Mouse (Mus musculus) neural tube, embryonic 15.5 days (tissue): ENCODE measurements at regions not wholly inside any gene's neighbourhood (a gene's known extent, or its start where the extent isn't known, plus 50 kb on each side); places are given as distances from the start of the nearest gene placed in this dataset.
A peak's percentile ranks its signal among the peaks of the same experiment; 100 is the strongest.
"Not testable (repeated sequence)": the region's sequence is repeated elsewhere in the genome, so short reads cannot be mapped to it uniquely, and the experiment has no call there.

Source experiments
- ATAC-seq: fragments of 200-750 bp; cut with Nextera tagmentation; 2 replicates; pipeline ENCODE4 v1.8.0; 2017; ENCODE audit warnings: mild to moderate bottlenecking, moderate TSS enrichment, moderate library complexity; ENCODE audit not compliant: low FRiP score
- H3K27ac ChIP-seq: fragments of 300-500 bp; sonication (generic); replicated peaks from 2 replicates; pipeline ENCODE4 v1.5.1; 2015; ENCODE audit warnings: mild to moderate bottlenecking, inconsistent platforms
- H3K27me3 ChIP-seq: fragments of 300-500 bp; sonication (generic); replicated peaks from 2 replicates; pipeline ENCODE4 v1.6.1; 2015; ENCODE audit warnings: inconsistent platforms
- H3K36me3 ChIP-seq: fragments of 300-500 bp; sonication (generic); 2 replicates; pipeline ENCODE4 v1.6.1; 2015; ENCODE audit warnings: inconsistent platforms
- H3K4me1 ChIP-seq: fragments of 300-500 bp; sonication (generic); 2 replicates; pipeline ENCODE4 v1.6.1; 2015; ENCODE audit warnings: inconsistent platforms
- H3K4me2 ChIP-seq: fragments of 300-500 bp; sonication (generic); 2 replicates; pipeline ENCODE4 v1.6.1; 2015; ENCODE audit warnings: inconsistent platforms, mild to moderate bottlenecking, moderate library complexity
- H3K4me3 ChIP-seq: fragments of 300-500 bp; sonication (generic); replicated peaks from 2 replicates; pipeline ENCODE4 v1.5.1; 2015; ENCODE audit warnings: mild to moderate bottlenecking, inconsistent platforms
- H3K9ac ChIP-seq: fragments of 300-500 bp; sonication (generic); replicated peaks from 2 replicates; pipeline ENCODE4 v1.6.1; 2015; ENCODE audit warnings: mild to moderate bottlenecking, inconsistent platforms
- H3K9me3 ChIP-seq: fragments of 300-500 bp; sonication (generic); replicated peaks from 2 replicates; pipeline ENCODE4 v1.6.1; 2016; ENCODE audit warnings: inconsistent platforms
- WGBS: fragments of 180-500 bp; shearing (Covaris S2); methylation state at CpG from one replicate; pipeline ENCODE4 v1.1.7; 2015; ENCODE audit warnings: mixed read lengths; 5-methylcytosine and 5-hydroxymethylcytosine counted together

DNA sequence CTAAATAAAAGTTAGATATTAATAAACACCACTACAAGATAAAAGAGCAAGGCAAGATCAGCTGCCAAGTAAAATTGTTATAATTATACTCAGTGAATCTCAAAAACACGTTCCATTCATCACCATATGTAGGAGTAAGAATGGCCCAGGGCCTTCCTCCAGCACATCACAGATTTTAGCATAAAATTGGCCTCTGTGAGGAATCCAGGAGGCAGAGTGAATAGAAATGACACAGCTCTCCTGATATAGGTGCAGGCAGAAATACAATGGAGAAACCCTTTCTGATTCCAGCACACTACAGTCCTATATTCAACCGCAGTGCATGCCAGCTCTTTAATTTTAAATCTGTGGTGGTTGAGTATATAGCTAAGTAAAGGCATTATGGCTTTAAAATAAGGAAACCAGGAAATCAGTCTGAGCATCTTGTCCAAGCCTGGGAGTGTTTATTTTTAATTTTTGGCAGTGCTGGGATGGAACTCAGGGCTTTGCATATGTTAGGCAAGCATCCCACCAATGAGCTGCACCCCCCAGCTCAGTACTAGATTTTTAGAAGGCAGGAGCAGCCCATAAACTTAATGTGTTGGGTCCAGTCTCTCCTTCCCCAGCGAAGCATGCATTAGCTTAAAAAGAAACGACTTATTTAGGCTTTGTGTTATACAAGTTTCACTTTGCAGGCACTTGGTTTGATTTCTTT lies 158.3 kb upstream of the Ptprz1 start:
- Histone ChIP-seq H3K27ac (no peak overlapping the region), H3K9me3 (no peaks in the 10 kb centered on the region), H3K9ac (no peak overlapping the region), H3K4me1 (peaks cover 10% of the 10 kb centered on the region; the same call in 1 of the 2 replicates), H3K36me3 (no peaks in the 10 kb centered on the region), H3K4me3 (no peak overlapping the region), H3K4me2 (no peak overlapping the region), H3K27me3 (no peaks in the 10 kb centered on the region)
- no peak for ATAC-seq
- 84% methylated on average over 4 of the region's 4 CpGs for WGBS

DNA sequence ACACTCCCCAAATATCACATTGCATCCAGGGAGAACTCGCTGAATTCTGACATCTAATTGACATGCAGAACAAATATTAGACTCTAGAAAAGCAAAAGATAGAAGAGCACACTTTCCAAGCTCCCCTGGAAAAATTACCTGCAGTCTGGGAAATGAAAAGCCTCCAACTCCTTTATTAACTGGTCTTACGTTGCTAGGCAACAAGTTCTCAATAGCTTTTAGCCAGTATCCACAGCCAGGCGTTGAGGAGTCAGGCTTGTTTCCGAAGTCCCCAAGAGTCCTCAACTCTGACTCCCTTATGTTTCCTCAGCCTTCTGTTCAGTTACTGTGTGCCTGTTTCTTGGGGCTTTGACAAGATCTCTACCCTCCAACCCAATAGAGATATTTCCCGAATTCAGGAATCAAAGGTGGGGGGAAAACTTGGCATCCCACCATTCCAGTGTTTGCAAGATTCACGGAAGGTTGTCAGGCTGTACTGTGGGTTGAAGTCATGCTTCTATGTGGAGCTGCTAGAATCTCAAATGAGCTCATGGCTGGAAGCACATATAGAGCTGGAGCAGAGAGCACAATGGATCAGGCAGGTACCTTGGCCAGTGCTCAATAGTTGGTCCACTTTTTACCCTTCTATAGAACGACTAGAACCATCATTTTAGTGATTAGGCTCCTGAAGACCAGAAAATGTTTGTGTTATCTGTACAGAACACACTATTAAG lies 159.0 kb upstream of the Ptprz1 start:
- H3K27ac ChIP-seq: no peak overlapping the region
- peaks cover 10% of the 10 kb centered on the region; the same call in 1 of the 2 replicates for H3K4me1 ChIP-seq
- H3K4me3 ChIP-seq: no peak overlapping the region
- H3K27me3 ChIP-seq: no peaks in the 10 kb centered on the region
- no peaks in the 10 kb centered on the region for H3K9me3 ChIP-seq
- 52% methylated on average over 7 of the region's 7 CpGs for WGBS
- peak; percentile 92 for ATAC-seq
- no peak overlapping the region for H3K9ac ChIP-seq
- no peak overlapping the region for H3K4me2 ChIP-seq
- H3K36me3 ChIP-seq: no peaks in the 10 kb centered on the region

DNA sequence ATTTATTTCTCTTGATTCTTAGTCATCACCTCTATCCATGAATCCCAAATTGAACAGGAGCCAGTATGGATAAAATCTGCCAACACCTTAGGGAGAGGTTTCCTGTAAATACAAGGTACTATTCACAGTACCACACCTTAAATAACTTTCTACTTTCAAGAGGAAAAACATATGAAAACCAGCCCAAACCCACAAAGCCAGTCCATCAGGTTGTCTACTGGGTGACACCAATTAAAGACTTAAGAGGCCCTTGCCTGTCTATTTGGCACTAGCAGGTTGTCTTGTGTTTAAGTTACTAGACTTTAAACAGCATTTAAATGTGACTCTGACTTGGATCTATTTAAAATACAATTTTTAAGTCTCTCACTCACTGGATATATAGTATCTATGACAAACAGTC lies 177.1 kb upstream of the Ptprz1 start:
- H3K9me3 ChIP-seq: no peaks in the 10 kb centered on the region
- H3K36me3 ChIP-seq: no peaks in the 10 kb centered on the region
- no peaks in the 10 kb centered on the region for H3K27me3 ChIP-seq
- H3K4me2 ChIP-seq: no peak overlapping the region
- no peak for ATAC-seq
- H3K9ac ChIP-seq: no peak overlapping the region
- no peak overlapping the region for H3K4me3 ChIP-seq
- H3K27ac ChIP-seq: no peak overlapping the region
- no peaks in the 10 kb centered on the region for H3K4me1 ChIP-seq

DNA sequence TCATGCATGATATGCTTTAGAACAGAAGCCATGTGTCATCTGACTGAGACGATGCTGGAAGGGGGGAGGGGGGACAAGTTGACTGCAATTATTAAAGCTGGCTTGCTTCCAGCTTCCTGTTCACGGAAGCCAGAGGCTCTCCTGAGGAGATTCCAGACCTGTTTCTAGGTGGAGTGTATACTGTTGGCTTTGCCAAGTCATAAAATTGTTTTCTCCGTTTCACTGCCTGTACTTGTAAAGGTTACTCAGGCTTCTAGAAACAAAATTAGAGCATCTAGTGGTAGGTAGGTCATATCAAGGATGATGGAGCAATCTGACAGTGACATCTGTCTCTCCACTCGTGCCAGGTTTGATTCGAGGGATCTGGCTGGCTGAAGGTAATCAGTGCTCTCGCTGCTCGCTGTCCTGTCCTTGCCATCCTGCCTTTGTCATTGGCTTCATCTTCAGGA lies 186.6 kb upstream of the Ptprz1 start:
- ATAC-seq: no peak
- Histone ChIP-seq H3K36me3 (no peaks in the 10 kb centered on the region), H3K9ac (no peak overlapping the region), H3K27ac (no peak overlapping the region), H3K27me3 (no peaks in the 10 kb centered on the region), H3K4me1 (peaks cover 5% of the 10 kb centered on the region; the same call in 1 of the 2 replicates), H3K4me2 (no peak overlapping the region), H3K4me3 (no peak overlapping the region), H3K9me3 (no peaks in the 10 kb centered on the region)
- WGBS: 57% methylated on average over 7 of the region's 7 CpGs

DNA sequence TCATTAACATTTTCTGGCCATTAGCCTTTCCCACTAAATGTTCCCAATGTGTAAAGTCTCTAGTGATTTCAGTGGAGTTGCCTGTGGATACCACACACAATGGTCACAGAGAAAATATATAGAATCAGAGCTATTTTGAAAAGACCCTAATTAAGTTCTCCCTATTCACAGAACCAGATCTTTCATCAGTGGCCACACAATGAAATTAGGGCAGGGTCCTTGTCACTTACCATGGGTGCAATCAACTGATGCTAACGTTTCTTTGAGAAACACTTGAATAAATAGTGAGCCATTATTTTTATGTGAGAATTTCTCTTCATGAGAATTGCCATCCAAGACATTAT lies 200.7 kb upstream of the Ptprz1 start:
- Histone ChIP-seq H3K4me3 (no peak overlapping the region), H3K4me1 (no peaks in the 10 kb centered on the region), H3K27ac (no peak overlapping the region), H3K9me3 (no peaks in the 10 kb centered on the region), H3K9ac (no peak overlapping the region), H3K27me3 (no peaks in the 10 kb centered on the region), H3K36me3 (no peaks in the 10 kb centered on the region), H3K4me2 (no peak overlapping the region)
- 11% methylated on average over 1 of the region's 1 CpGs for WGBS
- ATAC-seq: no peak

GRCm38 (mm10) chr6:22673919-22674585 lies 201.2 kb upstream of the Ptprz1 start:
- Histone ChIP-seq H3K4me1 (no peaks in the 10 kb centered on the region), H3K9ac (no peak overlapping the region), H3K4me3 (no peak overlapping the region), H3K4me2 (no peak overlapping the region), H3K27me3 (no peaks in the 10 kb centered on the region), H3K36me3 (no peaks in the 10 kb centered on the region), H3K27ac (no peak overlapping the region), H3K9me3 (no peaks in the 10 kb centered on the region)
- no peak for ATAC-seq
- 86% methylated on average over 2 of the region's 2 CpGs for WGBS

GRCm38 (mm10) chr6:22671524-22671923 lies 203.8 kb upstream of the Ptprz1 start:
- no peak overlapping the region for H3K9ac ChIP-seq
- 66% methylated on average over 1 of the region's 1 CpGs for WGBS
- H3K27ac ChIP-seq: no peak overlapping the region
- H3K4me1 ChIP-seq: no peaks in the 10 kb centered on the region
- H3K27me3 ChIP-seq: no peaks in the 10 kb centered on the region
- no peaks in the 10 kb centered on the region for H3K36me3 ChIP-seq
- no peaks in the 10 kb centered on the region for H3K9me3 ChIP-seq
- no peak overlapping the region for H3K4me3 ChIP-seq
- H3K4me2 ChIP-seq: no peak overlapping the region
- no peak for ATAC-seq

DNA sequence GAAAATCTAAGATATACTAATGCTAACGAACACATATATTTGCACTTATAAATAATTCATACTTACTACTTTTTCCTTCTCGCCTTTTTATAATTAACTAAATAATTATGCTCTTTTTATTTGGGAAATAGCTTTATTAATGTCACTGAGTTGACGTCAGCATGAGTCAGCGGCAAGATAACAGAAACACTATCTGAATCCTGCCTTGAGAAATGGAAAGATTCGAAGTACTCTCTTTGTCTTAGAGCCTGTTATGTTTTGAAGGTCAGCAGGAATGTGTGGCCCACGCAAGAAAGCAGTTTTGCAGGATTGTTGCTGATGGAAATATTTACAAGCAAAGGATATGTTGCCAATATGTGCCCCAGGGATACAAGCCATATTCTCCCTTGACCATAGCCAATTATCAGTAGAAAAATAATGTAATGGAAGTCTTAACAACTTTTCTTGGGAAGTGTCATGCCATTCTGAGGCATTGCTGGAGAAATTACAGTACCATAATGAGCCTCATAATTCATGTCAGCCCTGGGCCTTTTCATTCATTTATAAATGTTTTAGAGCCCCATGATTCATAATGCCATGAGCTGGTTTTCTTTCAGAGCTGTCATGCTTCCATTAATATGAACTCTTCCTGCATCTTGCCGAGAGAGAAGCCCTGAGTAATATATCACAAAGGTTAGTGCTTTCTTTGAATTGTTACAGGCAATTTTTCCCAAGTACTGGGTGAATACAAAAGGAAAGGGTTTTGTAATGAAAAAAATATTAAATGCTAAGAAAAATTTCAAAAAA lies 206.9 kb upstream of the Ptprz1 start:
- Histone ChIP-seq H3K9ac (no peak overlapping the region), H3K27ac (no peak overlapping the region), H3K4me2 (no peak overlapping the region), H3K27me3 (no peaks in the 10 kb centered on the region), H3K9me3 (no peaks in the 10 kb centered on the region), H3K4me1 (no peaks in the 10 kb centered on the region), H3K4me3 (no peak overlapping the region), H3K36me3 (no peaks in the 10 kb centered on the region)
- ATAC-seq: peak; percentile 57; the same call in 1 of the 2 replicates
- WGBS: 74% methylated on average over 7 of the region's 7 CpGs

DNA sequence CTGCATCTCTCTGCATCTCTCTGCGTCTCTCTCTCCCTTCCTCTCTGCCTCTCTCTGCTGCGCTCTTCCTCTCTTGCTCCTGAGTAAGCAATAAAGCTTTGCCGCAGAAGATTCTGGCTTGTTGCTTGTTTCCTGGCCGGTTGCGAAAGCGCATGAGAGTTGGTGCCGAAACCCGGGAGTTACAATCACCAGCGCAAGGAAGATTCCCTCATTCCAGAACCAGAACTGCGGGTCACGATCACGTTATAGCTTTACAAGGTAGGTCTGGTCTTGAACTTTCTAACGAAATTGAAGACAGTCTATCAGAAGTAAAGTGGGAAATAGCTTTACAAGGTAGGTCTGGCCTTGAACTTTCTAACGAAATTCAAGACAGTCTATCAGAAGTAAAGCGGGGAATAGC lies 217.9 kb upstream of the Ptprz1 start:
- 95% methylated on average over 15 of the region's 15 CpGs for WGBS
- H3K9me3 ChIP-seq, H3K4me2 ChIP-seq, H3K27me3 ChIP-seq, H3K4me3 ChIP-seq, H3K9ac ChIP-seq, H3K27ac ChIP-seq, ATAC-seq, H3K36me3 ChIP-seq, H3K4me1 ChIP-seq: not testable (repeated sequence)

GRCm38 (mm10) chr6:22640100-22640499 lies 235.2 kb upstream of the Ptprz1 start:
- no peak for ATAC-seq
- H3K27me3 ChIP-seq: no peaks in the 10 kb centered on the region
- H3K4me3 ChIP-seq: no peak overlapping the region
- H3K4me1 ChIP-seq: no peaks in the 10 kb centered on the region
- H3K27ac ChIP-seq: no peak overlapping the region
- no peak overlapping the region for H3K9ac ChIP-seq
- no peaks in the 10 kb centered on the region for H3K36me3 ChIP-seq
- H3K4me2 ChIP-seq: no peak overlapping the region
- H3K9me3 ChIP-seq: no peaks in the 10 kb centered on the region

- WGBS: 95% methylated on average over 3 of the region's 3 CpGs
- H3K27ac ChIP-seq: no peak overlapping the region
- H3K27me3 ChIP-seq: no peaks in the 10 kb centered on the region
Observed at GRCm38 (mm10) chr6:22635141-22635540, 240.2 kb upstream of the Ptprz1 start.

More at GRCm38 (mm10) chr6:22635141-22635540, 240.2 kb upstream of the Ptprz1 start:
- no peak overlapping the region for H3K4me2 ChIP-seq
- H3K4me1 ChIP-seq: no peaks in the 10 kb centered on the region
- no peak overlapping the region for H3K4me3 ChIP-seq
- no peak for ATAC-seq
- H3K36me3 ChIP-seq: no peaks in the 10 kb centered on the region
- no peak overlapping the region for H3K9ac ChIP-seq
- H3K9me3 ChIP-seq: no peaks in the 10 kb centered on the region
